Mouse (Mus musculus) layer of hippocampus, postnatal 10 days (tissue): ENCODE measurements at regions not wholly inside any gene's neighbourhood (a gene's known extent, or its start where the extent isn't known, plus 50 kb on each side); places are given as distances from the start of the nearest gene placed in this dataset.
A peak's percentile ranks its signal among the peaks of the same experiment; 100 is the strongest.

Experiments used
- DNase-seq, 2 experiments: peaks; one replicate each; pipeline ENCODE4 v3.0.0; 2021; ENCODE audit warnings: low spot score in 2 of 2

- no peak for DNase-seq
Observed at GRCm38 (mm10) chr12:25210597-25210996, 113.7 kb upstream of the Id2 start.

- DNase-seq, result no peak
Observed at GRCm38 (mm10) chr12:25209333-25209728, 112.4 kb upstream of the Id2 start.

- DNase-seq, result no peak
Observed at GRCm38 (mm10) chr12:25208670-25209332, 111.9 kb upstream of the Id2 start.

- DNase-seq, result no peak
Observed at GRCm38 (mm10) chr12:25203371-25204067, 106.6 kb upstream of the Id2 start.

- no peak for DNase-seq
Observed at GRCm38 (mm10) chr12:25200161-25200560, 103.2 kb upstream of the Id2 start.

GRCm38 (mm10) chr12:25197757-25198156 is 100.8 kb upstream of the Id2 start:
- no peak for DNase-seq

- no peak for DNase-seq
Observed at GRCm38 (mm10) chr12:25196022-25196421, 99.1 kb upstream of the Id2 start.

- DNase-seq, result no peak
Observed at GRCm38 (mm10) chr12:25192216-25192615, 95.3 kb upstream of the Id2 start.

- DNase-seq, result no peak
Observed at GRCm38 (mm10) chr12:25190360-25190759, 93.4 kb upstream of the Id2 start.

- DNase-seq, result peak; percentile 54 to 57
Observed at GRCm38 (mm10) chr12:25189174-25189761, 92.3 kb upstream of the Id2 start.

- DNase-seq, result no peak
Observed at GRCm38 (mm10) chr12:25188556-25188955, 91.6 kb upstream of the Id2 start.

- no peak for DNase-seq
Observed at GRCm38 (mm10) chr12:25187216-25187615, 90.3 kb upstream of the Id2 start.

GRCm38 (mm10) chr12:25182680-25183079 is 85.7 kb upstream of the Id2 start:
- DNase-seq, result no peak

GRCm38 (mm10) chr12:25181317-25181716 is 84.4 kb upstream of the Id2 start:
- DNase-seq, result no peak

GRCm38 (mm10) chr12:25180861-25181260 is 83.9 kb upstream of the Id2 start:
- no peak for DNase-seq

GRCm38 (mm10) chr12:25180289-25180688 is 83.3 kb upstream of the Id2 start:
- no peak for DNase-seq

- peak in 1 of 2 experiments; percentile 39 for DNase-seq
Observed at GRCm38 (mm10) chr12:25178491-25179115, 81.7 kb upstream of the Id2 start.

GRCm38 (mm10) chr12:25177827-25178226 is 80.9 kb upstream of the Id2 start:
- no peak for DNase-seq

GRCm38 (mm10) chr12:25176565-25176964 is 79.6 kb upstream of the Id2 start:
- DNase-seq, result no peak

GRCm38 (mm10) chr12:25173064-25173463 is 76.1 kb upstream of the Id2 start:
- no peak for DNase-seq

- no peak for DNase-seq
Observed at GRCm38 (mm10) chr12:25172450-25172849, 75.5 kb upstream of the Id2 start.

- no peak for DNase-seq
Observed at GRCm38 (mm10) chr12:25169611-25170010, 72.7 kb upstream of the Id2 start.
